Mouse (Mus musculus): ENCODE measurements around the gene Slc35b2. TPM values are rescaled to one million over a fixed set of nuclear protein-coding genes. Genes with fewer than 3 reads are reported as not detected.

The Slc35b2 gene
- polyA plus RNA-seq, 1 experiment from 2014 or later, result 97.9 TPM

- Histone ChIP-seq H3K36me3 (no peaks in the 10 kb centered on the region), H3K9ac (replicated peaks) (0 out of 2 replicates have a peak within 1 kb of the TSS, but pooled peaks have one; percentile 19), H3K4me1 (peaks cover 39% of the 10 kb centered on the region), H3K4me3 (peak within 1 kb of the TSS; percentile 7; the same call in 1 of the 2 replicates), H3K9me3 (no peaks in the 10 kb centered on the region), H3K27me3 (peaks cover 26% of the 10 kb centered on the region), H3K27ac (replicated peaks) (0 out of 2 replicates have a peak within 1 kb of the TSS, but pooled peaks have one; percentile 8), H3K4me2 (replicated peaks) (peak within 1 kb of the TSS; percentile 42)
- WGBS, result 15% methylated on average over 32 of the region's 32 CpGs
- no peak for ATAC-seq (replicated peaks)
Measured at GRCm38 (mm10) chr17:45599446-45600242, 36.0 kb downstream of the Slc35b2 start, which contains the start of gene Slc29a1. Gene Slc29a1 (minus strand): TSS chr17:45599606.

DNA sequence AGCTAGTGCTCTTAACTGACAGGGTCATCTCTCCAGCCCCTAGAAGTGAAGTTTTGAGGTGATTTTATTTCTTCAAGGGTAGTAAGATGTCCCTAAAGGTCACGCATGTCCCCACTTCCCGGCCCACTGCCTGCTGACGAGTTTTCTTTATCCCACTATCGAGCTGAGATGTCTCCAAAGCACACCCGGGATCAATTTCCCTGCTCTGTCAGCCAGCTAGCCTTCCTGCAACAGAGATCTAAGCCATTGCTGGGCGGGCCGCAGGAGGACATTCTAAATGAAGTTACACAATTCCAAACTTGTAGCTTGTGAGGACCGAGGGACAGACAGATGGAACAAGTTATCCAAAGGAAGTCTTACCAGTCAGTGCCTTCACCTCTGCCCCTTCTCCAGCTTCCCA, 36.6 kb downstream of the Slc35b2 start:
- H3K9me3 ChIP-seq, result no peaks in the 10 kb centered on the region
- ATAC-seq (replicated peaks), result no peak
- 65% methylated on average over 8 of the region's 8 CpGs for WGBS
- peaks cover 33% of the 10 kb centered on the region for H3K4me1 ChIP-seq
- no peak overlapping the region for H3K27ac ChIP-seq (replicated peaks)
- no peaks in the 10 kb centered on the region for H3K36me3 ChIP-seq
- H3K4me2 ChIP-seq (replicated peaks), result no peak overlapping the region
- H3K27me3 ChIP-seq, result peaks cover 26% of the 10 kb centered on the region
- no peak overlapping the region for H3K9ac ChIP-seq (replicated peaks)
- no peak overlapping the region for H3K4me3 ChIP-seq

GRCm38 (mm10) chr17:45601325-45601724, 37.7 kb downstream of the Slc35b2 start:
- no peak overlapping the region for H3K27ac ChIP-seq (replicated peaks)
- no peak overlapping the region for H3K9ac ChIP-seq (replicated peaks)
- 15% methylated on average over 22 of the region's 22 CpGs for WGBS
- no peak for ATAC-seq (replicated peaks)
- no peaks in the 10 kb centered on the region for H3K9me3 ChIP-seq
- peaks cover 26% of the 10 kb centered on the region for H3K27me3 ChIP-seq
- no peak overlapping the region for H3K4me3 ChIP-seq
- peaks cover 22% of the 10 kb centered on the region for H3K4me1 ChIP-seq
- no peak overlapping the region for H3K4me2 ChIP-seq (replicated peaks)
- no peaks in the 10 kb centered on the region for H3K36me3 ChIP-seq

- Histone ChIP-seq H3K4me3 (no peak within 1 kb of the TSS), H3K9ac (replicated peaks) (no peak within 1 kb of the TSS), H3K27me3 (peaks cover 26% of the 10 kb centered on the region), H3K9me3 (no peaks in the 10 kb centered on the region), H3K27ac (replicated peaks) (no peak within 1 kb of the TSS), H3K4me2 (replicated peaks) (no peak within 1 kb of the TSS), H3K4me1 (peaks cover 16% of the 10 kb centered on the region), H3K36me3 (no peaks in the 10 kb centered on the region)
- no peak for ATAC-seq (replicated peaks)
- WGBS, result 40% methylated on average over 6 of the region's 6 CpGs
Measured at GRCm38 (mm10) chr17:45601877-45602304, 38.2 kb downstream of the Slc35b2 start, which contains the start of gene Mymx. Gene Mymx (minus strand): TSS chr17:45602102.

GRCm38 (mm10) chr17:45602984-45603383, 39.3 kb downstream of the Slc35b2 start:
- no peak overlapping the region for H3K4me3 ChIP-seq
- H3K27me3 ChIP-seq, result peaks cover 26% of the 10 kb centered on the region
- WGBS, result 69% methylated on average over 3 of the region's 3 CpGs
- H3K36me3 ChIP-seq, result no peaks in the 10 kb centered on the region
- no peak overlapping the region for H3K27ac ChIP-seq (replicated peaks)
- no peak overlapping the region for H3K4me2 ChIP-seq (replicated peaks)
- no peak for ATAC-seq (replicated peaks)
- no peak overlapping the region for H3K9ac ChIP-seq (replicated peaks)
- peaks cover 12% of the 10 kb centered on the region for H3K4me1 ChIP-seq
- H3K9me3 ChIP-seq, result no peaks in the 10 kb centered on the region

DNA sequence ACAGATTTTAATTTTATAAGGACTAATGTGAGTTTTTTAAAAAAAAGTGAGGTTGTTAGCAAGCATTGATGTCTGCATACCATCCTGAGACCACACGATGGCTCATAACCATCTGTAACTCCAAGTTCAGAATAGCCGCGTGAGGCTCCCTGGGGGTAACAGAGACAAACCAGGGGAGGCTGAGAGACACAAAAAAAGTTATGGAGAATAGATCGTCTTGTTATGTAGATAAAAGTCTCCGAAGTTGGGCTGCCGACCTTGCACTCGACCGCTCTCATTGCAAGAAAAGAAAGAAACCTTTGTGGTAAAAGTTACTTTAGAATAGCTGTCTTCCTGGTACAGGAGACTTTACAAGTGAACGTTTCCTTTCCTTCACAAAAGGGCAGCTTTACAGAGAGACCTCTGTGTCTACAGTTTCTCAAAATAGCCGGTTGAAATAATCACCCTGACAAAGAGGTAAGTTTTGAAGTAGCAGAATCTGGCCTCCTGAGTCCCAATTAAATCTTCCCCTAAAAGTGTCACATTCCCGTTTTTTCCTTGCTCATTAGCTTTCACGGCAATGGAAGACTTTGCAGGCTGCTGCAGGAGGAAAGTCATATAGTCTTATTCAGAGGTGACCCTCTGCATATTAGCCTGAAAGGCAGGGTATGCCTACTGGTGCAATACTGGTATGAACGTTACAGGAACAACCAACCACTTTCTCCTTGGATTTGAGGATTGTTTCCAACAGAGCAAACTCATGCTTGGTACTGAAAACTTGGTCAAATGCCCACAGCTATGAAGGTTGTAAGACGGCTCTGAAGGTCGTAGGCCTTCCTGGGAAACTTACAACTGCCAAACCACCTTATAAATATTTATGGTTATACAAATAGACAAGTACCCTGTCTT, 43.6 kb downstream of the Slc35b2 start:
- no peaks in the 10 kb centered on the region for H3K4me1 ChIP-seq
- H3K9ac ChIP-seq (replicated peaks), result no peak overlapping the region
- no peak overlapping the region for H3K4me2 ChIP-seq (replicated peaks)
- ATAC-seq (replicated peaks), result no peak
- H3K36me3 ChIP-seq, result no peaks in the 10 kb centered on the region
- H3K27ac ChIP-seq (replicated peaks), result no peak overlapping the region
- H3K4me3 ChIP-seq, result no peak overlapping the region
- no peaks in the 10 kb centered on the region for H3K9me3 ChIP-seq
- H3K27me3 ChIP-seq, result peaks cover 2% of the 10 kb centered on the region; the same call in 1 of the 2 replicates
- 70% methylated on average over 15 of the region's 15 CpGs for WGBS

DNA sequence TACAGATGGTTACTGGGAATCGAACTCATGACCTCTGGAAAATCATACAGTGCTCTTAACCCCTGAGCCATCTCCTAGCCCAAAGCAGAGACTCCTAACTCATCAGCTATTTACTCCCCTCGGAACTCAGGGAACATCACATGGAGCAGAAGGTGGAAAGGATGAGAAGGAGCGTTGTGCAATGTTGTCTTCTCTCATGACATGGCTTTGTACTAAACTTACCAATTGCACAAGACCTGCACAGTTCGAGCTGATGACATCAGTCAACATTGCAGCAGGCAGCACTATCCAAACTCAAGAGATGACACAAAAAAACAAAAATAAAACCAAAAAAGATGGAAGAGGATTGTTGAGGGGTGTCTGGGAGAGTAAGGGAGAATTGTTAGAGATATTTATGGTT, 44.7 kb downstream of the Slc35b2 start:
- Histone ChIP-seq H3K4me2 (replicated peaks) (no peak overlapping the region), H3K4me3 (no peak overlapping the region), H3K36me3 (no peaks in the 10 kb centered on the region), H3K27ac (replicated peaks) (no peak overlapping the region), H3K4me1 (no peaks in the 10 kb centered on the region), H3K9me3 (no peaks in the 10 kb centered on the region), H3K9ac (replicated peaks) (no peak overlapping the region), H3K27me3 (no peaks in the 10 kb centered on the region)
- ATAC-seq (replicated peaks), result no peak
- 93% methylated on average over 4 of the region's 4 CpGs for WGBS

GRCm38 (mm10) chr17:45610144-45610866, 46.6 kb downstream of the Slc35b2 start:
- ATAC-seq (replicated peaks), result no peak
- Histone ChIP-seq H3K4me1 (no peaks in the 10 kb centered on the region), H3K4me2 (replicated peaks) (no peak overlapping the region), H3K36me3 (no peaks in the 10 kb centered on the region), H3K27me3 (no peaks in the 10 kb centered on the region), H3K4me3 (no peak overlapping the region), H3K9me3 (no peaks in the 10 kb centered on the region), H3K9ac (replicated peaks) (no peak overlapping the region), H3K27ac (replicated peaks) (no peak overlapping the region)
- WGBS, result 32% methylated on average over 5 of the region's 5 CpGs

GRCm38 (mm10) chr17:45612008-45612407, 48.3 kb downstream of the Slc35b2 start:
- H3K9ac ChIP-seq (replicated peaks), result no peak overlapping the region
- H3K4me3 ChIP-seq, result no peak overlapping the region
- H3K9me3 ChIP-seq, result no peaks in the 10 kb centered on the region
- no peak overlapping the region for H3K4me2 ChIP-seq (replicated peaks)
- H3K27ac ChIP-seq (replicated peaks), result no peak overlapping the region
- no peaks in the 10 kb centered on the region for H3K27me3 ChIP-seq
- H3K36me3 ChIP-seq, result no peaks in the 10 kb centered on the region
- 84% methylated on average over 8 of the region's 8 CpGs for WGBS
- no peak for ATAC-seq (replicated peaks)
- no peaks in the 10 kb centered on the region for H3K4me1 ChIP-seq

DNA sequence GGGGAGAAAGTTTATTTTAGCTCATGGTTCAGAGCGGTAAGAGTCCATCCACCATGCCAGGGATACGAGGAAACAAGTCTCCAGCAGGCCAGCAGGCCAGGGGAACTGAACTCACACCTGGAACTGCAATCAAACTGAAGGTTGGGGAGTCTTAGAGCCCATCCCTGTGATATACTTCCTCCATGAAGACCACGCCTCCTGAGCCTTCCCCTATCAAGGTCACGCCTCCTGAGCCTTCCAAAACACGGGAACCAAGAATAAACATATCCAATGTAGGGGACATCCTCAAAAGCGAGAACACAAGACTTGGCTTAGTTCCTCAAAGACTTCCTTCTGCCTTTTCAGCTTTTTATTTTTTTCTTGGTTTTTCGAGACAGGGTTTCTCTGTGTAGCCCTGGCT, 49.2 kb downstream of the Slc35b2 start:
- Histone ChIP-seq H3K9ac (replicated peaks) (no peak overlapping the region), H3K9me3 (no peaks in the 10 kb centered on the region), H3K4me2 (replicated peaks) (no peak overlapping the region), H3K4me3 (no peak overlapping the region), H3K27ac (replicated peaks) (no peak overlapping the region), H3K36me3 (no peaks in the 10 kb centered on the region), H3K4me1 (no peaks in the 10 kb centered on the region), H3K27me3 (no peaks in the 10 kb centered on the region)
- WGBS, result 91% methylated on average over 7 of the region's 7 CpGs
- no peak for ATAC-seq (replicated peaks)

GRCm38 (mm10) chr17:45616046-45616650, 52.5 kb downstream of the Slc35b2 start:
- Histone ChIP-seq H3K4me2 (replicated peaks) (no peak overlapping the region), H3K4me1 (peaks cover 3% of the 10 kb centered on the region; the same call in 1 of the 2 replicates), H3K4me3 (no peak overlapping the region), H3K27me3 (no peaks in the 10 kb centered on the region), H3K27ac (replicated peaks) (no peak overlapping the region), H3K36me3 (no peaks in the 10 kb centered on the region), H3K9me3 (no peaks in the 10 kb centered on the region), H3K9ac (replicated peaks) (no peak overlapping the region)
- no peak for ATAC-seq (replicated peaks)
- WGBS, result 72% methylated on average over 4 of the region's 4 CpGs

Data from forebrain, embryonic 15.5 days (tissue).